Mouse (Mus musculus) left cerebral cortex, postnatal 36 days (tissue): ENCODE data around the gene Pctp. TPM values are rescaled to one million over a fixed set of nuclear protein-coding genes. Genes with fewer than 3 reads are reported as not detected.

ENCODE experiments used
- DNase-seq, 2 experiments: peaks; one replicate each; pipeline ENCODE4 v3.0.0; 2021 to 2022; ENCODE audit warnings: low spot score in 2 of 2, mixed read lengths in 1 of 2
- intact Hi-C: fragments of 180-260 bp; cut with DNase I; formaldehyde crosslinking; loops from one replicate; pipeline ENCODE4 v1.15.1; 2025
- total RNA-seq, 2 experiments: library from RNA; stranded (reverse); gene quantifications; 2 replicates each; pipeline ENCODE4 v1.2.3; 2021

Gene Pctp
- 1 to 10 TPM in 1 of 2 experiments, under 1 TPM in 1; 0.79 to 1.1 TPM for total RNA-seq

GRCm38 (mm10) chr11:90002231-90002986 lies at the start of gene Pctp:
Gene Pctp, minus strand, starts transcription at chr11:90002894.
- intact Hi-C loops, result no loop called here
- peak; percentile 27 to 33 for DNase-seq

GRCm38 (mm10) chr11:90050016-90050415 lies 47.3 kb upstream of the Pctp start:
- intact Hi-C loops, result no loop called here

GRCm38 (mm10) chr11:90047271-90047670 lies 44.6 kb upstream of the Pctp start:
- DNase-seq, result no peak
- intact Hi-C loops, result no loop called here

More at GRCm38 (mm10) chr11:90050016-90050415, 47.3 kb upstream of the Pctp start:
- DNase-seq, result no peak

- no peak for DNase-seq
- intact Hi-C loops, result no loop called here
These were observed 43.5 kb upstream of the Pctp start for GRCm38 (mm10) chr11:90046211-90046610.

GRCm38 (mm10) chr11:90044459-90044858 lies 41.8 kb upstream of the Pctp start:
- DNase-seq, result no peak
- intact Hi-C loops, result no loop called here

GRCm38 (mm10) chr11:90038022-90038421 lies 35.3 kb upstream of the Pctp start:
- intact Hi-C loops, result loop anchor here (5.0 kb wide), 1 partner anchor 129 kb away; no protein-coding TSS in a partner anchor
- peak in 1 of 2 experiments; percentile 46 for DNase-seq

GRCm38 (mm10) chr11:90036416-90036815 lies 33.7 kb upstream of the Pctp start:
- intact Hi-C loops, result loop anchor here (5.0 kb wide), 1 partner anchor 131 kb away; no protein-coding TSS in a partner anchor
- DNase-seq, result no peak

- no peak for DNase-seq
- intact Hi-C loops, result loop anchor here (5.0 kb wide), 1 partner anchor 132 kb away; no protein-coding TSS in a partner anchor
These were observed 32.8 kb upstream of the Pctp start for GRCm38 (mm10) chr11:90035532-90035931.

GRCm38 (mm10) chr11:90034646-90035045 lies 32.0 kb upstream of the Pctp start:
- intact Hi-C loops, result loop anchor here (5.0 kb wide), 1 partner anchor 133 kb away; no protein-coding TSS in a partner anchor
- no peak for DNase-seq

- intact Hi-C loops, result no loop called here
- DNase-seq, result no peak
These were observed 30.7 kb upstream of the Pctp start for GRCm38 (mm10) chr11:90033442-90033841.

GRCm38 (mm10) chr11:90032807-90033206 lies 30.1 kb upstream of the Pctp start:
- intact Hi-C loops, result no loop called here
- no peak for DNase-seq

- intact Hi-C loops, result no loop called here
- DNase-seq, result no peak
These were observed 28.4 kb upstream of the Pctp start for GRCm38 (mm10) chr11:90031076-90031475.

GRCm38 (mm10) chr11:90030557-90030956 lies 27.9 kb upstream of the Pctp start:
- intact Hi-C loops, result no loop called here

GRCm38 (mm10) chr11:90029841-90030398 lies 27.2 kb upstream of the Pctp start, which contains the start of gene Tmem100:
Gene Tmem100, plus strand, starts transcription at chr11:90030348.
- intact Hi-C loops, result no loop called here

More at GRCm38 (mm10) chr11:90030557-90030956, 27.9 kb upstream of the Pctp start:
- DNase-seq, result peak; percentile 35

GRCm38 (mm10) chr11:90029354-90029753 lies 26.7 kb upstream of the Pctp start:
- DNase-seq, result no peak
- intact Hi-C loops, result no loop called here

More at GRCm38 (mm10) chr11:90029841-90030398, 27.2 kb upstream of the Pctp start, which contains the start of gene Tmem100:
- no peak for DNase-seq

GRCm38 (mm10) chr11:90028746-90029145 lies 26.1 kb upstream of the Pctp start:
- DNase-seq, result no peak
- intact Hi-C loops, result no loop called here

GRCm38 (mm10) chr11:90027216-90027615 lies 24.5 kb upstream of the Pctp start:
- intact Hi-C loops, result no loop called here
- DNase-seq, result no peak

GRCm38 (mm10) chr11:90026802-90027174 lies 24.1 kb upstream of the Pctp start:
- intact Hi-C loops, result no loop called here
- no peak for DNase-seq

GRCm38 (mm10) chr11:90025891-90026801 lies 23.5 kb upstream of the Pctp start:
- intact Hi-C loops, result no loop called here
- DNase-seq, result no peak

- DNase-seq, result no peak
- intact Hi-C loops, result no loop called here
These were observed 16.5 kb upstream of the Pctp start for GRCm38 (mm10) chr11:90019161-90019560.
